Comparison of ENCODE assay signal across 18 mouse cellular contexts in genomic region chr10:104853111-104853510, GRCm38 (mm10).
DNase-seq lines count a peak whose midpoint lies in the region; ATAC-seq and TF ChIP-seq lines count a peak whose summit lies in the region.
"Had no signal": no experiment of that assay in that cellular context is flagged by ENCODE, and none has a peak within 500 bp of the region (broad histone marks: within the 10 kb centered on the region; RNA-seq: fewer than 3 reads in every experiment).

No protein-coding gene starts in this region.

- no peaks in the 10 kb centered on the region; the same call in 1 of the 2 replicates for H3K4me1 ChIP-seq in embryonic facial prominence, embryonic 11.5 days (ENCODE audit: control insufficient read depth, insufficient read depth, low read length)
- no peaks in the 10 kb centered on the region for H3K4me1 ChIP-seq in limb, embryonic 11.5 days (ENCODE audit: control insufficient read depth, insufficient read depth, low read length)
- H3K4me1 ChIP-seq in hindbrain, embryonic 16.5 days (ENCODE audit: control insufficient read depth, insufficient read depth, low read depth, low read length): no peaks in the 10 kb centered on the region
- H3K4me1 ChIP-seq: forebrain, embryonic 15.5 days; heart, embryonic 13.5 days; hindbrain, embryonic 15.5 days had no signal

- no peak for TF ChIP-seq CTCF in brain, embryonic 14.5 days (IDR thresholded peaks at IDR 0.05; ENCODE audit: borderline replicate concordance, extremely low read depth, insufficient read depth, insufficient read length)

- H3K36me3 ChIP-seq in embryonic facial prominence, embryonic 11.5 days (replicated peaks; ENCODE audit: control insufficient read depth, insufficient read depth, low read depth, low read length): no peaks in the 10 kb centered on the region
- H3K36me3 ChIP-seq in limb, embryonic 11.5 days (ENCODE audit: control insufficient read depth, insufficient read depth, low read length): no peaks in the 10 kb centered on the region
- H3K36me3 ChIP-seq in hindbrain, embryonic 16.5 days (ENCODE audit: control insufficient read depth, insufficient read depth, low read length): no peaks in the 10 kb centered on the region
- H3K36me3 ChIP-seq: forebrain, embryonic 15.5 days; heart, embryonic 13.5 days; hindbrain, embryonic 15.5 days had no signal

- no peaks in the 10 kb centered on the region for H3K9me3 ChIP-seq in embryonic facial prominence, embryonic 11.5 days (replicated peaks; ENCODE audit: control insufficient read depth, low read length)
- H3K9me3 ChIP-seq in limb, embryonic 11.5 days (ENCODE audit: control insufficient read depth, low read length): no peaks in the 10 kb centered on the region
- H3K9me3 ChIP-seq in hindbrain, embryonic 16.5 days (ENCODE audit: control insufficient read depth, low read length): no peaks in the 10 kb centered on the region
- H3K9me3 ChIP-seq: forebrain, embryonic 15.5 days; heart, embryonic 13.5 days; hindbrain, embryonic 15.5 days had no signal

- no peak overlapping the region for H3K4me3 ChIP-seq in embryonic facial prominence, embryonic 11.5 days (ENCODE audit: low read depth, low read length)
- no peak overlapping the region for H3K4me3 ChIP-seq in limb, embryonic 11.5 days (ENCODE audit: low read depth, low read length)
- H3K4me3 ChIP-seq in hindbrain, embryonic 16.5 days (ENCODE audit: low read length): no peak overlapping the region
- H3K4me3 ChIP-seq: forebrain, embryonic 15.5 days; heart, embryonic 13.5 days; hindbrain, embryonic 15.5 days had no signal

- no peak for TF ChIP-seq POLR2A in brain, embryonic 14.5 days (IDR thresholded peaks at IDR 0.05; ENCODE audit: borderline replicate concordance, extremely low read depth, insufficient read depth, insufficient read length, poor library complexity, severe bottlenecking)

- peak; percentile 17 for DNase-seq in brain, embryonic 14.5 days (ENCODE audit: low read depth)
- DNase-seq in embryo, embryonic 10.5 days (ENCODE audit: low spot score): peak; percentile 55
- peak; percentile 82 for DNase-seq in embryonic facial prominence, embryonic 11.5 days (ENCODE audit: low spot score)
- DNase-seq in limb, embryonic 11.5 days (ENCODE audit: low spot score): peak; percentile 43
- DNase-seq in adrenal gland, postnatal 36 days: no peak
- no peak for DNase-seq in heart, adult 11 months
- DNase-seq: adrenal gland, adult 8-10 months; cerebellum, adult 18-20 months; cerebellum, adult 9-11 months; cerebellum, postnatal 36 days; gastrocnemius, postnatal 25 days; heart, postnatal 36 days had no signal

- no peak overlapping the region for H3K27ac ChIP-seq in embryonic facial prominence, embryonic 11.5 days (replicated peaks; ENCODE audit: low read depth, low read length)
- H3K27ac ChIP-seq in limb, embryonic 11.5 days (replicated peaks; ENCODE audit: low read depth, low read length): no peak overlapping the region
- H3K27ac ChIP-seq in hindbrain, embryonic 16.5 days (ENCODE audit: low read depth, low read length): no peak overlapping the region
- H3K27ac ChIP-seq: forebrain, embryonic 15.5 days; heart, embryonic 13.5 days; hindbrain, embryonic 15.5 days had no signal

- peak; percentile 80 for ATAC-seq in embryonic facial prominence, embryonic 11.5 days (replicated peaks; ENCODE audit: insufficient number of reproducible peaks, low FRiP score, low TSS enrichment, low read depth)
- ATAC-seq in limb, embryonic 11.5 days (ENCODE audit: insufficient number of reproducible peaks, low FRiP score, low TSS enrichment, low read depth): no peak
- no peak for ATAC-seq in hindbrain, embryonic 16.5 days
- ATAC-seq: forebrain, embryonic 15.5 days; inflammation-experienced regulatory T-cells, adult 6 months; intestine, postnatal 0 days had no signal

- H3K9ac ChIP-seq in embryonic facial prominence, embryonic 11.5 days (replicated peaks; ENCODE audit: low read length): no peak overlapping the region
- no peak overlapping the region for H3K9ac ChIP-seq in limb, embryonic 11.5 days (ENCODE audit: low read length)
- H3K9ac ChIP-seq in hindbrain, embryonic 16.5 days (ENCODE audit: low read depth, low read length): no peak overlapping the region
- H3K9ac ChIP-seq: forebrain, embryonic 15.5 days; heart, embryonic 13.5 days; hindbrain, embryonic 15.5 days had no signal

- no peaks in the 10 kb centered on the region for H3K27me3 ChIP-seq in embryonic facial prominence, embryonic 11.5 days (ENCODE audit: control insufficient read depth, insufficient read depth, low read length)
- no peaks in the 10 kb centered on the region for H3K27me3 ChIP-seq in limb, embryonic 11.5 days (ENCODE audit: control insufficient read depth, insufficient read depth, low read length)
- H3K27me3 ChIP-seq in hindbrain, embryonic 16.5 days (replicated peaks; ENCODE audit: control insufficient read depth, insufficient read depth, low read length): no peaks in the 10 kb centered on the region
- H3K27me3 ChIP-seq: forebrain, embryonic 15.5 days; heart, embryonic 13.5 days; hindbrain, embryonic 15.5 days had no signal

- 19% methylated on average over 3 of the region's 3 CpGs for WGBS in embryonic facial prominence, embryonic 11.5 days
- 9% methylated on average over 3 of the region's 3 CpGs for WGBS in limb, embryonic 11.5 days
- 73% methylated on average over 3 of the region's 3 CpGs for WGBS in hindbrain, embryonic 16.5 days

- no peak overlapping the region for H3K4me2 ChIP-seq in embryonic facial prominence, embryonic 11.5 days (ENCODE audit: low read depth, low read length)
- no peak overlapping the region for H3K4me2 ChIP-seq in limb, embryonic 11.5 days (ENCODE audit: low read depth, severe bottlenecking)
- no peak overlapping the region for H3K4me2 ChIP-seq in hindbrain, embryonic 16.5 days (ENCODE audit: low read length)
- H3K4me2 ChIP-seq: forebrain, embryonic 15.5 days; heart, embryonic 13.5 days; hindbrain, embryonic 15.5 days had no signal

Comparison
In these comparisons a context has a peak if more than half of its experiments do, and no peak if none do; other contexts are left out.
1. DNase-seq: peak in brain, embryonic 14.5 days (single experiment), embryo, embryonic 10.5 days (single experiment), embryonic facial prominence, embryonic 11.5 days (single experiment) and limb, embryonic 11.5 days (single experiment); none in adrenal gland, postnatal 36 days (0 of 2) and heart, adult 11 months (single experiment).